Mouse (Mus musculus): ENCODE data around the gene Gucy2c. TPM values are rescaled to one million over a fixed set of nuclear protein-coding genes. Genes with fewer than 3 reads are reported as not detected.
A peak's percentile ranks its signal among the peaks of the same experiment; 100 is the strongest.

The Gucy2c gene
- polyA plus RNA-seq, 1 experiment from 2014 or later, result 1.6 TPM

- no peaks in the 10 kb centered on the region for H3K9me3 ChIP-seq
- H3K9ac ChIP-seq, result no peak overlapping the region
Measured at GRCm38 (mm10) chr6:136811196-136811595, 29.6 kb upstream of the Gucy2c start.

GRCm38 (mm10) chr6:136809673-136810072 is 28.1 kb upstream of the Gucy2c start:
- Histone ChIP-seq H3K4me1 (peaks cover 29% of the 10 kb centered on the region), H3K9me3 (no peaks in the 10 kb centered on the region), H3K4me3 (no peak overlapping the region), H3K36me3 (replicated peaks) (peaks cover 23% of the 10 kb centered on the region; the same call in 1 of the 2 replicates), H3K9ac (no peak overlapping the region), H3K27me3 (replicated peaks) (no peaks in the 10 kb centered on the region), H3K4me2 (peak overlapping the region; percentile 77), H3K27ac (no peak overlapping the region)
- ATAC-seq (replicated peaks), result no peak
- 79% methylated on average over 13 of the region's 13 CpGs for WGBS

More at GRCm38 (mm10) chr6:136811196-136811595, 29.6 kb upstream of the Gucy2c start:
- Histone ChIP-seq H3K4me2 (no peak overlapping the region), H3K4me1 (peaks cover 24% of the 10 kb centered on the region), H3K27me3 (replicated peaks) (no peaks in the 10 kb centered on the region), H3K4me3 (no peak overlapping the region), H3K36me3 (replicated peaks) (peaks cover 35% of the 10 kb centered on the region), H3K27ac (no peak overlapping the region)
- ATAC-seq (replicated peaks), result no peak
- WGBS, result 89% methylated on average over 10 of the region's 10 CpGs

GRCm38 (mm10) chr6:136809077-136809476 is 27.5 kb upstream of the Gucy2c start:
- Histone ChIP-seq H3K27ac (no peak overlapping the region), H3K4me3 (peak overlapping the region; percentile 89), H3K36me3 (replicated peaks) (peaks cover 17% of the 10 kb centered on the region; the same call in 1 of the 2 replicates), H3K27me3 (replicated peaks) (no peaks in the 10 kb centered on the region), H3K9ac (peak overlapping the region; percentile 64; the same call in 1 of the 2 replicates), H3K4me2 (peak overlapping the region; percentile 77), H3K4me1 (peaks cover 32% of the 10 kb centered on the region), H3K9me3 (no peaks in the 10 kb centered on the region)
- WGBS, result 36% methylated on average over 14 of the region's 14 CpGs
- no peak for ATAC-seq (replicated peaks)

GRCm38 (mm10) chr6:136808631-136809046 is 27.1 kb upstream of the Gucy2c start:
- Histone ChIP-seq H3K4me1 (peaks cover 32% of the 10 kb centered on the region), H3K36me3 (replicated peaks) (peaks cover 13% of the 10 kb centered on the region; the same call in 1 of the 2 replicates), H3K27ac (peak overlapping the region; percentile 78; the same call in 1 of the 2 replicates), H3K9ac (peak overlapping the region; percentile 64), H3K9me3 (no peaks in the 10 kb centered on the region), H3K4me3 (peak overlapping the region; percentile 89), H3K27me3 (replicated peaks) (no peaks in the 10 kb centered on the region), H3K4me2 (peak overlapping the region; percentile 77)
- WGBS, result under 1% methylated on average over 28 of the region's 28 CpGs
- peak; percentile 12 for ATAC-seq (replicated peaks)

- no peaks in the 10 kb centered on the region for H3K9me3 ChIP-seq
- H3K4me1 ChIP-seq, result peaks cover 37% of the 10 kb centered on the region
- peak; percentile 91 for ATAC-seq (replicated peaks)
- peak within 1 kb of the TSS; percentile 64 for H3K9ac ChIP-seq
- peak within 1 kb of the TSS; percentile 80 for H3K27ac ChIP-seq
- H3K36me3 ChIP-seq (replicated peaks), result peaks cover 8% of the 10 kb centered on the region; the same call in 1 of the 2 replicates
- H3K4me3 ChIP-seq, result peak within 1 kb of the TSS; percentile 89
- peak within 1 kb of the TSS; percentile 77 for H3K4me2 ChIP-seq
- under 1% methylated on average over 34 of the region's 34 CpGs for WGBS
- H3K27me3 ChIP-seq (replicated peaks), result no peaks in the 10 kb centered on the region
Measured at GRCm38 (mm10) chr6:136808014-136808417, 26.5 kb upstream of the Gucy2c start, which contains the start of gene H2afj. TSS of gene H2afj (plus strand) at chr6:136808244.

- Histone ChIP-seq H3K9ac (peak overlapping the region; percentile 35), H3K36me3 (replicated peaks) (peaks cover 6% of the 10 kb centered on the region; the same call in 1 of the 2 replicates), H3K4me2 (peak overlapping the region; percentile 77), H3K9me3 (no peaks in the 10 kb centered on the region), H3K27ac (peak overlapping the region; percentile 80), H3K4me3 (peak overlapping the region; percentile 89), H3K27me3 (replicated peaks) (no peaks in the 10 kb centered on the region), H3K4me1 (peaks cover 40% of the 10 kb centered on the region)
- 27% methylated on average over 18 of the region's 18 CpGs for WGBS
- peak; percentile 7 for ATAC-seq (replicated peaks)
Measured at GRCm38 (mm10) chr6:136807395-136808013, 25.9 kb upstream of the Gucy2c start.

- no peak overlapping the region for H3K4me3 ChIP-seq
- no peaks in the 10 kb centered on the region for H3K27me3 ChIP-seq (replicated peaks)
- H3K4me2 ChIP-seq, result no peak overlapping the region; the same call in 1 of the 2 replicates
- H3K9me3 ChIP-seq, result no peaks in the 10 kb centered on the region
- H3K9ac ChIP-seq, result no peak overlapping the region
- 71% methylated on average over 5 of the region's 5 CpGs for WGBS
- peaks cover 40% of the 10 kb centered on the region for H3K4me1 ChIP-seq
- no peaks in the 10 kb centered on the region for H3K36me3 ChIP-seq (replicated peaks)
- no peak for ATAC-seq (replicated peaks)
- H3K27ac ChIP-seq, result no peak overlapping the region
Measured at GRCm38 (mm10) chr6:136806819-136807218, 25.3 kb upstream of the Gucy2c start.

- WGBS, result 82% methylated on average over 1 of the region's 1 CpGs
- H3K9me3 ChIP-seq, result no peaks in the 10 kb centered on the region
- no peak overlapping the region for H3K4me3 ChIP-seq
- no peak for ATAC-seq (replicated peaks)
- peaks cover 40% of the 10 kb centered on the region for H3K4me1 ChIP-seq
- no peaks in the 10 kb centered on the region for H3K27me3 ChIP-seq (replicated peaks)
- peak overlapping the region; percentile 100; the same call in 1 of the 2 replicates for H3K27ac ChIP-seq
- no peak overlapping the region for H3K9ac ChIP-seq
- no peaks in the 10 kb centered on the region for H3K36me3 ChIP-seq (replicated peaks)
- no peak overlapping the region for H3K4me2 ChIP-seq
Measured at GRCm38 (mm10) chr6:136805409-136805775, 23.8 kb upstream of the Gucy2c start.

- H3K9ac ChIP-seq, result no peak overlapping the region; the same call in 1 of the 2 replicates
- ATAC-seq (replicated peaks), result no peak
- H3K36me3 ChIP-seq (replicated peaks), result no peaks in the 10 kb centered on the region
Measured at GRCm38 (mm10) chr6:136804705-136805408, 23.3 kb upstream of the Gucy2c start.

GRCm38 (mm10) chr6:136803739-136804633 is 22.4 kb upstream of the Gucy2c start, which contains the start of gene Hist4h4:
TSS of gene Hist4h4 (minus strand) at chr6:136804415.
- Histone ChIP-seq H3K27ac (peak within 1 kb of the TSS; percentile 100), H3K4me1 (peaks cover 31% of the 10 kb centered on the region), H3K4me2 (peak within 1 kb of the TSS; percentile 85), H3K27me3 (replicated peaks) (no peaks in the 10 kb centered on the region), H3K9ac (peak within 1 kb of the TSS; percentile 96), H3K36me3 (replicated peaks) (no peaks in the 10 kb centered on the region), H3K9me3 (no peaks in the 10 kb centered on the region), H3K4me3 (peak within 1 kb of the TSS; percentile 85)
- peak; percentile 82 for ATAC-seq (replicated peaks)
- under 1% methylated on average over 50 of the region's 50 CpGs for WGBS

More at GRCm38 (mm10) chr6:136804705-136805408, 23.3 kb upstream of the Gucy2c start:
- Histone ChIP-seq H3K9me3 (no peaks in the 10 kb centered on the region), H3K4me3 (peak overlapping the region; percentile 85), H3K4me2 (peak overlapping the region; percentile 85), H3K27me3 (replicated peaks) (no peaks in the 10 kb centered on the region), H3K4me1 (peaks cover 39% of the 10 kb centered on the region), H3K27ac (peak overlapping the region; percentile 100)
- 36% methylated on average over 9 of the region's 9 CpGs for WGBS

GRCm38 (mm10) chr6:136803093-136803738 is 21.7 kb upstream of the Gucy2c start:
- Histone ChIP-seq H3K4me3 (peak overlapping the region; percentile 85), H3K9ac (peak overlapping the region; percentile 96), H3K27me3 (replicated peaks) (no peaks in the 10 kb centered on the region), H3K36me3 (replicated peaks) (no peaks in the 10 kb centered on the region), H3K4me1 (peaks cover 27% of the 10 kb centered on the region), H3K9me3 (no peaks in the 10 kb centered on the region), H3K27ac (peak overlapping the region; percentile 100), H3K4me2 (peak overlapping the region; percentile 85)
- no peak for ATAC-seq (replicated peaks)
- 24% methylated on average over 12 of the region's 12 CpGs for WGBS
